Mouse (Mus musculus) gastrocnemius, adult 2 months (tissue): Measurements from ENCODE around the gene Lipf. TPM values are rescaled to one million over a fixed set of nuclear protein-coding genes. Genes with fewer than 3 reads are reported as not detected.

Experiments
- DNase-seq: peaks from one replicate; pipeline ENCODE4 v3.0.0; 2022
- H3K27ac ChIP-seq: fragments of 200-600 bp; 2 replicates; pipeline ENCODE4 v1.8.1; 2022; ENCODE audit warnings: mild to moderate bottlenecking
- H3K4me3 ChIP-seq: fragments of 200-600 bp; 2 replicates; pipeline ENCODE4 v1.8.1; 2022; ENCODE audit warnings: mild to moderate bottlenecking, moderate library complexity
- CTCF ChIP-seq: fragments of 200-600 bp; IDR thresholded peaks from 2 replicates; pipeline ENCODE4 v1.8.1; 2022; ENCODE audit warnings: antibody characterized with exemption, mild to moderate bottlenecking, moderate library complexity
- intact Hi-C: fragments of 180-260 bp; cut with DNase I; formaldehyde crosslinking; loops from one replicate; pipeline ENCODE4 v1.15.1; 2025
- long read RNA-seq, 2 experiments: library from polyadenylated mRNA; stranded (forward); transcript quantifications; one replicate each; pipeline ENCODE4 v2.0.0; 2021
- total RNA-seq, 2 experiments: library from RNA; stranded (reverse); gene quantifications; 2 replicates each; pipeline ENCODE4 v1.2.3; 2021

The Lipf gene
- total RNA-seq: not detected
- long read RNA-seq, experiment 1: 0 reads
- long read RNA-seq, experiment 2: 0 reads

DNA sequence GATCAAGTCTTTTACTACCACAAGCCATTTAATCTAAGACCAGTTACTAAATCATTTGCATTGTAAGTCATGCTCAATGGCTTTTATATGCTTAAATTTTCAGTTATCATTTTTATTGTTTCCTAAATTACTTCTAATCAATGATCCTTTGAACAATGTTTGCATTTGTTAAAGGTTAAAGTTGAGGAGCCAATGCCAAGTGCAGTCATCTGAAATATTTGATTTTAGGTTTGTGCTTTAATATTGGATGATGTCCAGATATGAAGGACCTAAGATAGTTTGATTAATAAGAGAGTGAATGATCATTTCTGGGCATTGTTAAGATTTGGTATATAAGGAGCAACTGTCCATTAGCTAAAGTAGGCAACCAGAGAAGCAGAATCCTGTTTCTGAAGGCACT is at the start of gene Lipf:
Lipf (plus strand) TSS at position 301 of the 400 bp plus-strand sequence.
- no peak for TF ChIP-seq CTCF
- no peak within 1 kb of the TSS for H3K27ac ChIP-seq
- intact Hi-C loops: no loop called here
- no peak for DNase-seq
- no peak within 1 kb of the TSS for H3K4me3 ChIP-seq

DNA sequence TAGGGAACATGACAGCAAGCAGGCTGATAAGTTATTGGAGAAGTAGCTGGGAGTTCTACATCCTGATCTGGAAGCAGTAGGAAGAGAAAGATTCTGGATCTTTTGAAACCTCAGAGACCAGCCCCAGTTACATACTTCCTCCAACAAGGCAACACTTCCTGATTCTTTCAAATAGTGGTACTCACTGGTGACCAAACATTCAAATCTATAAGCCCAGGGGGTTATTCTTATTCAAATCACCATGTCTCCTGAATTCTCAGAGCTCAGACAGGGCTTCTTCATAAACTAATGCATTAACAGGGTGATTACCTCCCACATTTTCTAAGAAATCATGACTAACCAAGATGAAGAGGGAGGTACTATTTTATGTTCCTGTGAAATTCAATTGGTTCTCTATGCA is 36.9 kb upstream of the Lipf start:
- Histone ChIP-seq H3K27ac (no peak overlapping the region), H3K4me3 (no peak overlapping the region)
- intact Hi-C loops: no loop called here
- TF ChIP-seq CTCF: no peak
- no peak for DNase-seq

DNA sequence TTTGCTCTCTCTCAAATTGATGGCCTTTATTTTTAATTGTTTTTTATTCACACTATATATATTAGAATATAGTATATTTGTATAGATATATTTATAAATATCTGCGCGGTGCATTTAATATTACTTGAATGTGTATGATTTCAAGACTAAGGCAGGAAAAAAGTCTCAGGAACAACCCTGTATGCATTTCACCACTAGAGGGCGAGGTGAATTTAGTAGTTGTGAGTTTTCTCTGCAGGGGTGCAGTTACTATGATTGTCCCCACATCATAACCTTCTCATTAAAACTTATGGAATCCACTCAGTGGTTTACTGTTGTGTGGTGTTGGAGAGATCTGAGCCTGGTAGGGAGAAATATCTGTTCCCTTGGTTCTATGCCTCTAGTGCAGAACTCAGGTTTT is 18.0 kb downstream of the Lipf start:
- DNase-seq: no peak
- intact Hi-C loops: no loop called here
- TF ChIP-seq CTCF: peak; percentile 56
- Histone ChIP-seq H3K27ac (no peak overlapping the region), H3K4me3 (no peak overlapping the region)

DNA sequence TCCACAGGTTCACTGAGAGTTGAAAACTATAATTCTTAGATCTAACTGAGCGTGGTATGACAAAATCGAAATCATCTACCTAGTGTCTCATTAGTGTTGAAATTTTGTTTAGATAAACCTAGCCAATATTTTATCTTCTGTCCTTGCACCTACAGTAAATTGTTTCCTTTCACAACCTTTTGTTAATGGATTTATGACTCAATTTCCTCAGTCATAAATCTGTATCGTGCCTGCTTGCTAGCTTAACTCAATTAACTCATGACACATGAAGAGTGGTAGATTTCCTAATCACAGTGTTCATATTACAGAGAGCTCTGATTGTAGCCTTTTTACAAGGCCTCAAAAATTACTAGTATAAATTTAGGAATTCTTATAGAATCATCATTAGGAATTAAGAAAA is 22.1 kb downstream of the Lipf start:
- Histone ChIP-seq H3K27ac (no peak overlapping the region), H3K4me3 (no peak overlapping the region)
- DNase-seq: no peak
- intact Hi-C loops: no loop called here
- no peak for TF ChIP-seq CTCF

DNA sequence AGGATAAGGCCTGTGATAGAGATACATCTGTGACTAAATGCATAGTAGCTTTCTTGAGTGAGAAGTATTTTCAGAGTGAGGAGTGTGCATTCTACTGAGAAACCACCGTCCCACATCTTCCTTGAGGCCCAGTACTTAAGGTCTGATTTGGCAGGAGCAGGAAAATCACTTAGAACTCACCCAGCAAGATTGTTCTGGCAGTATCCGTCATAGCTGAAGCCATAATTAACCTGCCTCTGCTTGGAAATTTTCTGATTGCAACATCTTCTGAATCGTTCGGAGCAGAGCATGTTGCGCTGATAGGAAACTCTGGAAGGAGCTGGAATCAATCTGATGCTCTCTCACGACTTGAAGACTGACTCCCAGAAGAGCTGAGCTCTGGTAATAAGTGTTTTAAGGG is 47.0 kb downstream of the Lipf start, which contains the start of gene Lipk:
Lipk (plus strand) TSS at position 289 of the 400 bp plus-strand sequence.
- Histone ChIP-seq H3K4me3 (no peak within 1 kb of the TSS), H3K27ac (no peak within 1 kb of the TSS)
- intact Hi-C loops: no loop called here
- TF ChIP-seq CTCF: no peak
- no peak for DNase-seq

DNA sequence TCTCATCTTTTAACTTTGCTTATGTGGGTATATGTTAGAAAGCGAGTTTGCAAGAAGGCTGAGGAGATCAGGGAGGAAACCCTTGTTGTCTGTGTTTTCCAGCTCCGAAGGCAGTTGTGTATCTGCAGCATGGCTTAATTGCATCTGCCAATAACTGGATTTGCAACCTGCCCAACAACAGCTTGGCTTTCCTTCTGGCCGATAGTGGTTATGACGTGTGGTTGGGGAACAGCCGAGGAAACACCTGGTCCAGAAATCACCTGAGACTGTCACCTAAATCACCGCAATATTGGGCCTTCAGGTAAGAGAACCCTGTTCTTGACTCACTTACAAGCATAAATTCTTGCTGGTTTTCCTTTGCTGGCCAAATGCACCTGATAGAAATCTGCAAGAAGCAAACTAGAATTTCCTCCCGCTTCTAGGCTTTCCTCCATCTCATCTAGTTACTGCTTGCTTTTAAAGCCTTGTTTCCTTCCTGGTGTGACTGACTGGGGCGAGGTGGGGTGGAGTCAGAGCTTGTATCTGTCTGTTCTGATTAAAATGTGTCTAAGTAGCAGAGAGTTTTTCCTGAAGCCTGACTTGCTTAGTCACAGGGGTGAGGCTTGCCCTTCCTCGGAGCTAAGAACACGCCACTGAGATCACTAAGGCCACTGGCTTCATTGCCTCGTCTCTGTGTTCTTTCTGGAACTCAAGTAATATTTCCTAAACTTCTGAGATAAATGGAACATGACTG is 60.6 kb downstream of the Lipf start:
- H3K4me3 ChIP-seq: no peak overlapping the region
- TF ChIP-seq CTCF: no peak
- DNase-seq: no peak
- no peak overlapping the region for H3K27ac ChIP-seq
- intact Hi-C loops: loop anchor here (10.0 kb wide), 1 partner anchor 637 kb away; no protein-coding TSS in a partner anchor

DNA sequence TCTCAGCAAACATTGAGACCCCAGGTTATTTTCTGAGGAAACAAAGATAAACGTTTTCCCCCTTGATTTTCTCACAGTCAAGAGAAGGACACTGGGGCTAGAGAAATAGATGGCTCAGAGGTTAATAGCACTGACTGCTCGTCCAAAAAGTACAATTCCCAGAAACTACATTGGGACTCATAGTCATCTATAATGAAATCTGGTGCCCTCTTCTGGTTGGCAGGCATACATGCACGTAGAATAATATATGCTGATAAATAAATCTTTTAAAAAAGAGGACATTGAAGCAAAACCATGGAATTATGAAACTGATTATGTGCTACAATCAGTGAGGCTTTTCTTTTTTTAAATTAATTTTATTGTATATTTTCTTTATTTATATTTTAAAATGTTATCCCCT is 61.8 kb downstream of the Lipf start:
- Histone ChIP-seq H3K27ac (no peak overlapping the region), H3K4me3 (no peak overlapping the region)
- peak; percentile 58 for TF ChIP-seq CTCF
- no peak for DNase-seq
- intact Hi-C loops: loop anchor here (10.0 kb wide), 1 partner anchor 638 kb away; no protein-coding TSS in a partner anchor

Other genes with a start within 250 kb of the Lipf start
- under 1 TPM; 0.15 to 0.20 TPM for gene Lipo2, start 209.8 kb upstream of the Lipf start, total RNA-seq
- gene Lipo3, start 199.2 kb upstream of the Lipf start, total RNA-seq: 1 to 10 TPM; 4.8 to 5.6 TPM
- gene Lipo1, start 173.7 kb upstream of the Lipf start, total RNA-seq: not detected
- not detected for gene Lipk, start 47.1 kb downstream of the Lipf start, total RNA-seq
- not detected for gene Lipn, start 106.2 kb downstream of the Lipf start, total RNA-seq
- not detected for gene Lipm, start 139.7 kb downstream of the Lipf start, total RNA-seq
- not detected for gene Ankrd22, start 204.9 kb downstream of the Lipf start, total RNA-seq
- under 1 TPM; 0.59 to 0.84 TPM for gene Stambpl1, start 231.0 kb downstream of the Lipf start, total RNA-seq